Mouse (Mus musculus) inflammation-experienced regulatory T-cells, adult 6 months (primary cell): ENCODE measurements around the gene Auh. TPM values are rescaled to one million over a fixed set of nuclear protein-coding genes. Genes with fewer than 3 reads are reported as not detected.

ENCODE experiments used
- ATAC-seq: one replicate; pipeline ENCODE4 v1.8.0; 2017
- polyA plus RNA-seq, 3 experiments: library from polyadenylated mRNA; unstranded; fragments of 100-300 nt; shearing (Covaris generic); gene quantifications; one replicate each; pipeline ENCODE4 v1.2.1; 2017

The Auh gene
- polyA plus RNA-seq, 3 experiments from 2014 or later, result 25.0 to 28.2 (median 26.2) TPM

DNA sequence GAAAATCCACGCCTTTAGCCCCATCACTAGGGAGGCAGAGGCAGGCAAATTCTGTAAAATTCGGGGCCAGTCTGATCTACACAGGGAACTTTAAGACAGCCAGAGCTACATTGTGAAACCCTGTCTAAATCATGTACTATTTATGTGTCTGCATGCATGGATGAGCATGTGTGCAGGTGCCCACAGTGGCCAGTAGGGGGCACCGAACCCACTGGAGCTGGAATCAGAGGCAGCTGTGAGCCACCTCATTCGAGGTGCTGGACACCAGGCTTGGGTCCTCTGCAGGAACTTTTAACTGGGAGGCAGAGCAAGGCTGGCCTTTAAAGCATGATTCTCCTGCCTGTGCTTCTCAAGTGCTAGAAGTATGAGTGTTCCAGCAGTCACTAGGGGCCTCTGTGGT, 96.3 kb downstream of the Auh start:
- ATAC-seq, result no peak

GRCm38 (mm10) chr13:52832481-52833170, 96.9 kb downstream of the Auh start:
- no peak for ATAC-seq

GRCm38 (mm10) chr13:52831037-52831757, 98.3 kb downstream of the Auh start:
- no peak for ATAC-seq

- peak; percentile 66 for ATAC-seq
These were observed 100.4 kb downstream of the Auh start for GRCm38 (mm10) chr13:52828946-52829523.

DNA sequence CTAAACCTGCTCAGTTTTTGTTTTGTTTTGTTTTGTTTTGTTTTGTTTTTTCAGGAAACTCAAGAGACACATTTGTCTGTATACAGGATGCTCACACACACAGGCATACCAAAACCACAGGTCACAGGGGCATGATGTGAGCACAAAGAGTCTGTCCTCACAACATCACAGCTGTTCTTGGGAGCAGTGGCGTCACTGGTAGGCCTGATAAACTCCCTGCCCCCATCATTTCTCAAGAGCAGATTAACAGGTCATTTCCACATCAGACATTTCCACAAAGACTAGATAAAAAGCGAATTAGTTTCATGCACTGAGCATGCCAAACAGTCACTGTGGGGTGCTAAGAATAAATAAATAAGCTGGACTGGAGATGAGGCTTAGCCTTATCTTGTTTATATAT, 101.3 kb downstream of the Auh start:
- peak; percentile 46 for ATAC-seq

- ATAC-seq, result no peak
These were observed 102.8 kb downstream of the Auh start for GRCm38 (mm10) chr13:52826666-52827065.

GRCm38 (mm10) chr13:52824754-52825153, 104.7 kb downstream of the Auh start:
- ATAC-seq, result no peak

GRCm38 (mm10) chr13:52822165-52823149, 107.0 kb downstream of the Auh start:
- peak; percentile 36 for ATAC-seq

DNA sequence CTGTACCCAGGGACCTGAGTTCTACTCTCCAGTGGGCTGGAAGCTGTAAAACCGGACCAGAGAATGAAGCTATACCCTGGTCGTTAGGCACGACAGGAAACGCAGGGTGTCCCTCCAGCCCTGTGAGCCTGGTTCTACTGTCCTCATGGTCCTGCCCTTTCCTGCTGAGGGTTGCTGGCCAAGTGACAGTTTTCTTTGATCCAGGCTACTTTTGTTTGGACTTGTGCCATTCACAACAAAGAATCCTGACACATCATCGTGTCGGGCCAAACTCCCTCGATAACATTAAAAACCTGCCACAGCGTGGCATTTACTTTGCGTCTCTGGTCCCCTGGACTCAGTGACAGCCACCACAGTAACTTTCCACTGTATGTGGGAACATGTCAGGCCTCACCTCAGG, 107.9 kb downstream of the Auh start:
- no peak for ATAC-seq

DNA sequence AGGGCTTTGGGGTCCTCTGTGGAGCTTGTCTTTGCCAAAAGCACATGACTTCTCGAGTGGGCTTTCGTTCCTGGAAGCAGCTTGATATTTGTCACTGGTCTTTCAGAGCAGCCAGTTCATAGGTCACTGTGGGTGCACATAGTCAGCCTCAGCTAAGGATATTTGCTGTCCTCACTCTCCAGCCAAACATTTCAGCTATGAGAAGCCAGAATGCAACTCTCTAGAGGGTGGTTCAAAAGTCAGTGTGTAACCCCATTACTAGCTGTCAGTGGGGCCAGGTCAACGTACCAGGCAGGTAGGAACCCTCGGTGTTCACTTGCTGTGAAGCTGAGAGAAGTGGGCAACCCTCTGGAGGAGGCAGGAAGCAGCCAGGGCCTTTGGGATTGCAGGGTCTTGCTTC, 109.6 kb downstream of the Auh start:
- no peak for ATAC-seq

GRCm38 (mm10) chr13:52818760-52819159, 110.7 kb downstream of the Auh start:
- ATAC-seq, result no peak

- ATAC-seq, result no peak
These were observed 111.4 kb downstream of the Auh start for GRCm38 (mm10) chr13:52817991-52818491.

- no peak for ATAC-seq
These were observed 115.7 kb downstream of the Auh start for GRCm38 (mm10) chr13:52813750-52814149.

DNA sequence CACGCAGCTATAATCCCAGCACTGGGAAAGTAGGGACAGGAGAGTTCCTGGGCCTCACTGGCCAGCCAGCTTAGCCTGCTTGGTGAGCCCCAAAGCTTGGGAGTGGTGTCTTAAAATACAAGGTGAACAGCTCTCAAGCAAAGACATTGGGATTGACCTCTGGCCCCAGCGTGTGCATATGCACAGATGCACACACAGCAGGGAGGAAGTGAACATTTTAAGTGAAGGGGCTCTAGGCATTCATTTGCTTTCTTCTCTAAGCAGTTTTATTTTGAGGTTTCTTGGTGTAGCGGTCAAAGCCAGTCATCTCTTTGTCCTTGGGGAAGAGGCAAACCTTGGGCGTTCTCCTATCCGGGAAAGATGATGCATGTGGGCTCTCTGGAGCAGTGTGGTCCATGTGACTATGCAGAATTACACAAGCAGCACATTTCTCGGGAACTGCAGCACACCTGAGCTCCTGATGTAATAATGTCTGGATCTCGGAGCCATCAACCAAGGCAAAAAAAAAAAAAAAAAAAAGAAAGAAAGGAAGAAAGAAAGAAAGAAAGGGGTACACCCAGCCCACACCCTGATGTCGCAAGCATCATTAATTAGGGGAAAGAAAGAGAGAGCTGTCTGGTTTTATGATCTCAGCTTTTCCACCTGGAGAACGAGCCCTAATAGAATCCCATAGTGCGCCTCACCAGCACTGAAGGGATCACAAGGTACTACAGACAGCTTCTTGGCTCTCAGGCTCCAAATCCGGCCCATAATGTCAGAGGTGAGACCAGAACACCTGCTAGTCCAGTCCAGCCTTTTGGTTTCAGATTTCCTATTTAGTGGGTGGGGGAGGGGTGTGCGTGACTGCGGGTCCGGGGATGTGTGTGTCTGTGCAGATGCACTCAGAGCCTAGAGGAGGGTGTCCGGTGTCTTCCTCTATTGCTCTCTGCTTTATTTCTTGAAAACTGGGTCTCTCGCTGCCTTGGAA, 116.6 kb downstream of the Auh start:
- no peak for ATAC-seq

DNA sequence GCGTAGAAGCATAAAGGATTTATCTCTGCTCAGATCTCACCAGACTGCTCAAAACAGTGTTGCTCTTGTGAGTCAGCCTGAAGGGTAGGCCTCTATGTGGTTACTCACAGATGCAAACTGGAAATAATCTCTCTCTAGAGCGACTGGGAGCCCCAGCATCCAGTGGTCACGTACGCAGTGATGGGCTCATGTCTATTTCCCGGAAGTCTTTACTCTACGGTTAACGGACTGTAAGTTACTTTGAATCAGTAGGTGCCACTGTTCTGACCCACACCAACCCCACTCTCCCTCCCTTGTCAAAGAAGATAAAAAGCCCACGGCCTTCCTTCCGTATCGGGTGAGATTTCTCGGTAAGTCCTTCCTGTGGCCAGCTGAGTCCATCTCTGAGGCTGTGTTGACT, 121.8 kb downstream of the Auh start:
- peak; percentile 80 for ATAC-seq

GRCm38 (mm10) chr13:52806029-52806428, 123.5 kb downstream of the Auh start:
- ATAC-seq, result no peak

DNA sequence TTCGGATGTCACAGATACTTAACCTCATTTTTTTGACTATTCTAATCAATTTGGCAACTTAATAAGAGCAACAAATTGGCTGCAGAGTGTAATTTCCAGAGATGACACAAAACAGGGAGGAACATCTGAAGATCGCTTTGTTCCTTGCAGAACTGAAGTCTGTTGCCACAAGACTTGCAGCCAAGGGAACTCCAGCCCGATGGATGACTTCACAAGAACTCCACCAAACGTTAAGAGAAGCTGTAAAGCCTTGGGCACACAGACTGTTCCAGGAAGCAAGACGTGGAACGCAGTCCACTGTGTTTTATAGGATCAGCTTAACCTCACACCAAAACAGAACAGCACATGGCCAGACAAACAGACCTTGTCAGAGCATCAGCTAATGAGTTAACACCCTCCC, 123.9 kb downstream of the Auh start:
- ATAC-seq, result no peak

GRCm38 (mm10) chr13:52802482-52802881, 127.0 kb downstream of the Auh start:
- no peak for ATAC-seq

DNA sequence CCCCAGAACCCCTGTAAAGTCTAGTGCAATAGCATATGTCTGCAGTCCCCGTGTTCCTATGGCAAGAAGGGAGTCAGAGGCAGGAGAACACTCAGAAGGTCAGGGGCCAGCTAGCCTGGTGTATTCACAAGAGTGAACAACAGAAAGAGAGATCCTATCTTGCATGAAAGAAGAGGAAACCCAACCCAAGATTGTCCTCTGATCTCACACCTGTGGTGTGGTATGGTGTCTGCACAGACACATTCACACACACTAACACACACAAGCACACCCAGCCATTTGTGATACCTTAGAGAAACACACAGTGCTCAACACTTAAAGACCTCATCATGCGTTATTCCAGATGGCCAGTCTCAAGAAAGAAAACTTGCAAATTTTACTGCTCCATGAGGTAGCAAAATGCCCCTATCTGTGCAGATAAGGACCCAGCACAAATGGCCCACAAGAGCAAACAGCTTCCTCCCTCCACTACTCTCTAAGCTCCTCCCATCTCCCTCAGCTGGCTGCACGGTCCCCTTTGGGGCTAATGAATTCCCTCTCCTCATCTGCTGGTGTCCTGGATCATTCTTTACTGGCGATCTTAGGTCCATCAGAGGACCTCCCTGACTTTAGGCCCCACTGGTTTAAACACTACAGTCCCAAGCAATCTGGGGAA, 128.7 kb downstream of the Auh start:
- peak; percentile 74 for ATAC-seq

GRCm38 (mm10) chr13:52800091-52800490, 129.4 kb downstream of the Auh start:
- ATAC-seq, result no peak

GRCm38 (mm10) chr13:52794232-52794631, 135.2 kb downstream of the Auh start:
- ATAC-seq, result no peak
